Mouse (Mus musculus) CH12.LX (cell line): ENCODE measurements around the gene Stpg1. TPM values are rescaled to one million over a fixed set of nuclear protein-coding genes. Genes with fewer than 3 reads are reported as not detected.

Experiments
- DNase-seq: peaks from one replicate; pipeline ENCODE4 v3.0.0-alpha.2; 2013; ENCODE audit errors: extremely low read depth
- H3K27ac ChIP-seq: 2 replicates; pipeline ENCODE4 v1.5.1; 2012; ENCODE audit warnings: low read depth, mild to moderate bottlenecking, control low read depth, moderate library complexity; ENCODE audit not compliant: insufficient read depth
- H3K27me3 ChIP-seq: replicated peaks from 2 replicates; pipeline ENCODE3; 2012; ENCODE audit warnings: inconsistent platforms
- H3K36me3 ChIP-seq, 2 experiments: replicated peaks in 1 of 2; 2 replicates each; pipeline versions ENCODE3 to v1.6.1; 2012; ENCODE audit warnings: inconsistent platforms in 1 of 2, low read length in 1 of 2, mild to moderate bottlenecking in 1 of 2, mixed read lengths in 1 of 2, moderate library complexity in 1 of 2; ENCODE audit not compliant: control insufficient read depth in 1 of 2, insufficient read depth in 1 of 2
- H3K4me1 ChIP-seq, 2 experiments: 2 replicates each; pipeline ENCODE4 v1.6.1; 2012; ENCODE audit warnings: inconsistent platforms in 1 of 2, moderate library complexity in 1 of 2; ENCODE audit not compliant: insufficient read depth in 2 of 2, control insufficient read depth in 1 of 2
- H3K4me2 ChIP-seq: 2 replicates; pipeline ENCODE4 v1.6.1; 2012; ENCODE audit warnings: low read depth, mild to moderate bottlenecking, control low read depth; ENCODE audit not compliant: poor library complexity, insufficient read depth, severe bottlenecking
- H3K4me3 ChIP-seq, 3 experiments: fragments of 150-350 bp in 1 of 3; sonication (generic) in 1 of 3; replicated peaks in 1 of 3; 2 replicates each; pipeline versions ENCODE3 to v1.5.1; 2011 to 2012; ENCODE audit warnings: low read depth in 2 of 3, low read length in 2 of 3, mild to moderate bottlenecking in 2 of 3, moderate library complexity in 2 of 3, control low read depth in 1 of 3, improper control_type of control experiment in 1 of 3, inconsistent platforms in 1 of 3, mixed read lengths in 1 of 3; ENCODE audit not compliant: poor library complexity in 1 of 3
- H3K79me2 ChIP-seq: replicated peaks from 2 replicates; pipeline ENCODE4 v1.6.1; 2012; ENCODE audit warnings: mild to moderate bottlenecking, moderate library complexity; ENCODE audit not compliant: control insufficient read depth, poor library complexity, insufficient read depth, severe bottlenecking; ENCODE audit errors: extremely low read depth
- H3K9ac ChIP-seq: 2 replicates; pipeline ENCODE4 v1.6.1; 2012; ENCODE audit warnings: low read depth, mild to moderate bottlenecking, control low read depth, moderate library complexity; ENCODE audit not compliant: insufficient read depth
- H3K9me3 ChIP-seq: replicated peaks from 2 replicates; pipeline ENCODE3; 2012; ENCODE audit warnings: low read length, inconsistent platforms, mixed read lengths
- BHLHE40 ChIP-seq: IDR thresholded peaks from 2 replicates; pipeline ENCODE4 v1.6.1; 2011; ENCODE audit warnings: mild to moderate bottlenecking, low read depth, low read length, improper control_type of control experiment
- CTCF ChIP-seq, 2 experiments: IDR thresholded peaks in 1 of 2; conservative IDR thresholded peaks in 1 of 2; 2 replicates each; pipeline ENCODE4 v1.5.1; 2011 to 2012; ENCODE audit warnings: low read depth in 2 of 2, low read length in 2 of 2, improper control_type of control experiment in 1 of 2, inconsistent platforms in 1 of 2, mild to moderate bottlenecking in 1 of 2, moderate library complexity in 1 of 2
- E2F4 ChIP-seq: IDR thresholded peaks from 2 replicates; pipeline ENCODE4 v1.6.1; 2011; ENCODE audit warnings: low read depth, low read length, improper control_type of control experiment; ENCODE audit not compliant: insufficient replicate concordance
- ELF1 ChIP-seq: IDR thresholded peaks from 2 replicates; pipeline ENCODE4 v1.6.1; 2014; ENCODE audit warnings: low read depth, mild to moderate bottlenecking, inconsistent platforms, low read length, improper control_type of control experiment
- EP300 ChIP-seq: IDR thresholded peaks from 2 replicates; pipeline ENCODE4 v1.6.1; 2011; ENCODE audit warnings: low read length, improper control_type of control experiment
- GABPA ChIP-seq: IDR thresholded peaks from 2 replicates; pipeline ENCODE4 v1.6.1; 2012; ENCODE audit warnings: low read depth, low read length, improper control_type of control experiment, inconsistent platforms; ENCODE audit not compliant: insufficient replicate concordance
- HCFC1 ChIP-seq: IDR thresholded peaks from 2 replicates; pipeline ENCODE4 v1.6.1; 2012; ENCODE audit warnings: low read depth, mild to moderate bottlenecking, inconsistent platforms, low read length, improper control_type of control experiment
- IRF4 ChIP-seq: IDR thresholded peaks from 2 replicates; pipeline ENCODE4 v1.6.1; 2014; ENCODE audit warnings: low read depth, mild to moderate bottlenecking, inconsistent platforms, low read length, improper control_type of control experiment
- JUN ChIP-seq: IDR thresholded peaks from 2 replicates; pipeline ENCODE4 v1.6.1; 2011; ENCODE audit warnings: low read depth, mild to moderate bottlenecking, low read length, improper control_type of control experiment, moderate library complexity; ENCODE audit not compliant: insufficient read depth
- JUND ChIP-seq: conservative IDR thresholded peaks from 2 replicates; pipeline ENCODE4 v1.6.1; 2011; ENCODE audit warnings: low read depth, low read length, improper control_type of control experiment
- MAFK ChIP-seq: IDR thresholded peaks from 2 replicates; pipeline ENCODE4 v1.6.1; 2011; ENCODE audit warnings: low read length, improper control_type of control experiment; ENCODE audit not compliant: insufficient replicate concordance
- MAX ChIP-seq: IDR thresholded peaks from 2 replicates; pipeline ENCODE4 v1.6.1; 2011; ENCODE audit warnings: low read length, improper control_type of control experiment
- MEF2A ChIP-seq: IDR thresholded peaks from 2 replicates; pipeline ENCODE4 v1.6.1; 2014; ENCODE audit warnings: low read depth, mild to moderate bottlenecking, inconsistent platforms, low read length, improper control_type of control experiment, borderline replicate concordance
- MXI1 ChIP-seq: IDR thresholded peaks from 2 replicates; pipeline ENCODE4 v1.6.1; 2011; ENCODE audit warnings: mild to moderate bottlenecking, low read depth, low read length, improper control_type of control experiment
- NRF1 ChIP-seq: IDR thresholded peaks from 2 replicates; pipeline ENCODE4 v1.6.1; 2014; ENCODE audit warnings: low read depth, mild to moderate bottlenecking, inconsistent platforms, low read length, improper control_type of control experiment, moderate library complexity
- PAX5 ChIP-seq: IDR thresholded peaks from 2 replicates; pipeline ENCODE4 v1.6.1; 2012; ENCODE audit warnings: low read length, inconsistent platforms, mixed read lengths
- POLR2A ChIP-seq: IDR thresholded peaks from 2 replicates; pipeline ENCODE4 v1.6.1; 2011; ENCODE audit warnings: low read depth, mild to moderate bottlenecking, improper control_type of control experiment, low read length
- RCOR1 ChIP-seq: conservative IDR thresholded peaks from 2 replicates; pipeline ENCODE4 v1.6.1; 2012; ENCODE audit warnings: low read depth, mild to moderate bottlenecking, inconsistent platforms, low read length, improper control_type of control experiment
- SIN3A ChIP-seq: IDR thresholded peaks from 2 replicates; pipeline ENCODE4 v1.6.1; 2012; ENCODE audit warnings: low read length, improper control_type of control experiment, inconsistent platforms
- SMC3 ChIP-seq: IDR thresholded peaks from 2 replicates; pipeline ENCODE4 v1.6.1; 2011; ENCODE audit warnings: low read depth, low read length, improper control_type of control experiment
- TBP ChIP-seq: conservative IDR thresholded peaks from 2 replicates; pipeline ENCODE4 v1.6.1; 2011; ENCODE audit warnings: low read depth, low read length, improper control_type of control experiment
- UBTF ChIP-seq: IDR thresholded peaks from 2 replicates; pipeline ENCODE4 v1.6.1; 2012; ENCODE audit warnings: low read depth, mild to moderate bottlenecking, inconsistent platforms, low read length, improper control_type of control experiment, moderate library complexity
- USF1 ChIP-seq: IDR thresholded peaks from 2 replicates; pipeline ENCODE4 v1.6.1; 2014; ENCODE audit warnings: low read depth, mild to moderate bottlenecking, inconsistent platforms, low read length, improper control_type of control experiment
- ZC3H11A ChIP-seq: IDR thresholded peaks from 2 replicates; pipeline ENCODE4 v1.6.1; 2012; ENCODE audit warnings: low read depth, mild to moderate bottlenecking, inconsistent platforms, low read length, improper control_type of control experiment
- ZKSCAN1 ChIP-seq: IDR thresholded peaks from 2 replicates; pipeline ENCODE4 v1.6.1; 2012; ENCODE audit warnings: low read depth, inconsistent platforms, low read length, improper control_type of control experiment, borderline replicate concordance
- ZMIZ1 ChIP-seq: IDR thresholded peaks from 2 replicates; pipeline ENCODE4 v1.6.1; 2012; ENCODE audit warnings: low read depth, mild to moderate bottlenecking, inconsistent platforms, low read length, improper control_type of control experiment
- ZNF384 ChIP-seq: IDR thresholded peaks from 2 replicates; pipeline ENCODE4 v1.6.1; 2012; ENCODE audit warnings: low read depth, low read length, improper control_type of control experiment, inconsistent platforms
- dilution Hi-C: fragments of 300-500 bp; cut with MboI; formaldehyde crosslinking; loops from 2 replicates; pipeline ENCODE4 v1.14.3; 2020; ENCODE audit warnings: low sequenced_read_pairs; ENCODE audit not compliant: extremely low pct_unique_long_range_greater_than_20kb, extremely low pct_ligation_motif_present
- in situ Hi-C: fragments of 300-500 bp; cut with MboI; formaldehyde crosslinking; loops from 3 replicates; pipeline ENCODE4 v1.14.3; 2019; ENCODE audit warnings: low sequenced_read_pairs, low pct_ligation_motif_present, low pct_unique_long_range_greater_than_20kb, mixed read lengths
- polyA plus RNA-seq: library from polyadenylated mRNA; unstranded; fragments of >175 nt; gene quantifications from 2 replicates; pipeline ENCODE4 v1.2.1, GENCODE M21; 2012; ENCODE audit warnings: low read depth; ENCODE audit not compliant: insufficient read length
- total RNA-seq, 2 experiments: library from RNA; depleted of rRNA; stranded (reverse); fragments of 300-350 nt in 1 of 2; fragments of >200 nt in 1 of 2; gene quantifications; 2 replicates each; pipeline ENCODE4 v1.2.3; 2012 to 2014

Gene Stpg1
- total and polyA plus RNA-seq, 3 experiments = not detected

DNA sequence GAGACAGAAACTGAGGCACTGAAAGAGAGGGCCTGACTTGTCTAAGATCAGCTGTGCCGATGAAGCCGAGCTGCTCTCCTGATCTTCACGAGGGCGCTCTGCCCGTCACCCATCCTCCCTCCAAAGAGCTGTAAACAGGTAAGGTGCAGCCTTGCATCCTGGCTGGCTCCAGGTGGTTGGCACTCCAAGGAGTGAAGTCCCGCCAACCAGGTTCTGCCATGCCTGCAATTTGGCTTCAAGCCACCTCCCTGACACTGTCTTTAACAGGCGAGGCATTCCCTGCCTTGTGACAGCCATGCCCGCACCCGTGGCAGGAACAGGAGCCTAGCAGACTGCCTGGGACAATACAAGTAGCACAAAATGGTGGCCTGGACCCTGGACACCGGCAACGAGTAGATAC lies 8.2 kb upstream of the Stpg1 start:
- H3K4me1 ChIP-seq = peaks cover 0 to 19% of the 10 kb centered on the region in 2 experiments; a peak in 2 of 4 replicates
- in situ Hi-C loops = no loop called here

DNA sequence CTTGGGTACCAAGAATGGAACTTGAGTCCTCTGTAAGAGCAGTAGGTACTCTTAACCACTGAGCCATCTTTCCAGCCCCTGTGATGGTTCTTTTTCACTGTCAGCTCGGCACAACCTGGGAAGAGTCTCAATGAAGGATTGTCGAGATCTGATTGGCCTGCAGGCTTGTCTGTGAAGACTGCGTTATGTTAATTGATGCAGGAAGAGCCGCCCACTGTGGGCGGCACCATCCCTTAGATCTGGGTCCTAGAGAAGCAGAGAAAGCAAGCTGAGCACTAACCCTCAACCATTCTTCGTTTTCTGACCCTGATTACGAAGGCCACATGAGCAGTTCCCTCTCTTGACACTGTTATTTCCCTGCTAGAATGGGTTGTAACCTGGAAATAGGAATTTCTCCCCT lies 5.3 kb upstream of the Stpg1 start:
- Histone ChIP-seq H3K27ac (no peak overlapping the region), H3K79me2 (no peaks in the 10 kb centered on the region), H3K27me3 (no peaks in the 10 kb centered on the region), H3K36me3 (peaks cover 23 to 58% of the 10 kb centered on the region in 2 experiments), H3K9me3 (no peaks in the 10 kb centered on the region), H3K9ac (no peak overlapping the region), H3K4me3 (no peak overlapping the region), H3K4me1 (peaks cover 8 to 24% of the 10 kb centered on the region in 2 experiments), H3K4me2 (no peak overlapping the region)
- in situ Hi-C loops (no loop called here), dilution Hi-C loops (no loop called here)
- no peak for DNase-seq
- TF ChIP-seq ZKSCAN1 (no peak), RCOR1 (no peak), CTCF (conservative IDR thresholded peaks at IDR 0.05 in 1 of 2, IDR thresholded peaks at IDR 0.05 in 1 of 2; ENCODE audit: low read depth in 2 of 2, low read length in 2 of 2) (no peak), E2F4 (no peak), IRF4 (no peak), TBP (no peak), ZMIZ1 (no peak), SMC3 (no peak), HCFC1 (no peak), ELF1 (no peak), EP300 (no peak), ZNF384 (no peak)

More for the DNA sequence above, 8.2 kb upstream of the Stpg1 start:
- Histone ChIP-seq H3K27me3 (no peaks in the 10 kb centered on the region), H3K27ac (no peak overlapping the region), H3K36me3 (peaks cover 26 to 62% of the 10 kb centered on the region in 2 experiments)
- dilution Hi-C loops = no loop called here
- TF ChIP-seq NRF1 (no peak), GABPA (no peak), JUN (no peak), ZC3H11A (no peak), MEF2A (no peak), JUND (no peak), IRF4 (no peak), POLR2A (no peak), MAFK (no peak), RCOR1 (no peak), MAX (no peak), SIN3A (no peak), BHLHE40 (no peak), UBTF (no peak), PAX5 (no peak), USF1 (no peak), SMC3 (no peak), MXI1 (no peak)
- TF ChIP-seq, all 38 proteins: peak for 0
- no peaks in the 10 kb centered on the region for H3K9me3 ChIP-seq
- no peak overlapping the region for H3K4me3 ChIP-seq
- no peaks in the 10 kb centered on the region for H3K79me2 ChIP-seq
- no peak overlapping the region for H3K9ac ChIP-seq
- H3K4me2 ChIP-seq = no peak overlapping the region
- no peak for DNase-seq
